Mouse (Mus musculus) c-Kit-positive CD71-positive TER-119-positive erythroid progenitor cells, embryonic 14.5 days (primary cell): ENCODE results near the gene Matn4.

ENCODE experiments used
- DNase-seq: peaks from one replicate; pipeline ENCODE4 v3.0.0-alpha.2; 2013; ENCODE audit warnings: low spot score

The Matn4 gene

GRCm38 (mm10) chr2:164405060-164405459 is at the start of gene Matn4:
Gene Matn4, minus strand, starts transcription at chr2:164405160.
- no peak for DNase-seq

GRCm38 (mm10) chr2:164453887-164454500 is 49.0 kb upstream of the Matn4 start:
- no peak for DNase-seq

GRCm38 (mm10) chr2:164453047-164453757 is 48.2 kb upstream of the Matn4 start:
- DNase-seq: no peak

GRCm38 (mm10) chr2:164452000-164452676 is 47.2 kb upstream of the Matn4 start:
- DNase-seq: no peak

GRCm38 (mm10) chr2:164449341-164450042 is 44.5 kb upstream of the Matn4 start:
- no peak for DNase-seq

GRCm38 (mm10) chr2:164448921-164449320 is 44.0 kb upstream of the Matn4 start:
- DNase-seq: no peak

GRCm38 (mm10) chr2:164448140-164448539 is 43.2 kb upstream of the Matn4 start:
- no peak for DNase-seq

- DNase-seq: no peak
These were observed 41.1 kb upstream of the Matn4 start for GRCm38 (mm10) chr2:164446086-164446469.

GRCm38 (mm10) chr2:164445399-164446085 is 40.6 kb upstream of the Matn4 start:
- DNase-seq: no peak

GRCm38 (mm10) chr2:164444701-164445100 is 39.7 kb upstream of the Matn4 start:
- DNase-seq: no peak

- DNase-seq: no peak
These were observed 38.6 kb upstream of the Matn4 start, which contains the start of gene Sdc4 for GRCm38 (mm10) chr2:164443460-164444000. Gene Sdc4, minus strand, starts transcription at chr2:164443887.

- no peak for DNase-seq
These were observed 38.1 kb upstream of the Matn4 start for GRCm38 (mm10) chr2:164443051-164443437.

- no peak for DNase-seq
These were observed 37.5 kb upstream of the Matn4 start for GRCm38 (mm10) chr2:164442315-164443050.

GRCm38 (mm10) chr2:164441731-164442130 is 36.8 kb upstream of the Matn4 start:
- DNase-seq: no peak

- DNase-seq: no peak
These were observed 36.2 kb upstream of the Matn4 start for GRCm38 (mm10) chr2:164441155-164441554.

GRCm38 (mm10) chr2:164440314-164440713 is 35.4 kb upstream of the Matn4 start:
- no peak for DNase-seq

- no peak for DNase-seq
These were observed 34.1 kb upstream of the Matn4 start for GRCm38 (mm10) chr2:164439001-164439421.

GRCm38 (mm10) chr2:164438257-164438656 is 33.3 kb upstream of the Matn4 start:
- no peak for DNase-seq

GRCm38 (mm10) chr2:164437710-164438109 is 32.8 kb upstream of the Matn4 start:
- no peak for DNase-seq

- DNase-seq: no peak
These were observed 32.0 kb upstream of the Matn4 start for GRCm38 (mm10) chr2:164436961-164437360.
